Mouse (Mus musculus): Measurements from ENCODE around the gene Fancd2os.

GRCm38 (mm10) chr6:113614152-113614551 is 13.6 kb upstream of the Fancd2os start:
- TF ChIP-seq POLR2A (IDR thresholded peaks at IDR 0.05; ENCODE audit: control insufficient read depth, low read depth, low read length) (no peak), CTCF (IDR thresholded peaks at IDR 0.05; ENCODE audit: control insufficient read depth, insufficient read depth, insufficient replicate concordance, low read depth, low read length) (no peak)
